Mouse (Mus musculus) embryonic facial prominence, embryonic 14.5 days (tissue): Measurements from ENCODE around the gene Rnase1. TPM values are rescaled to one million over a fixed set of nuclear protein-coding genes. Genes with fewer than 3 reads are reported as not detected.
"Not testable (repeated sequence)": the region's sequence is repeated elsewhere in the genome, so short reads cannot be mapped to it uniquely, and the experiment has no call there.

Experiments used
- ATAC-seq: fragments of 200-750 bp; cut with Nextera tagmentation; 2 replicates; pipeline ENCODE4 v1.8.0; 2017; ENCODE audit warnings: low read depth, moderate number of reproducible peaks, moderate TSS enrichment
- DNase-seq: peaks from one replicate; pipeline ENCODE4 v3.0.0-alpha.2; 2015; ENCODE audit warnings: low spot score
- H3K27ac ChIP-seq: fragments of 300-500 bp; sonication (generic); replicated peaks from 2 replicates; pipeline ENCODE4 v1.5.1; 2014; ENCODE audit warnings: low read depth, mild to moderate bottlenecking, low read length, moderate library complexity
- H3K27me3 ChIP-seq: fragments of 300-500 bp; sonication (generic); replicated peaks from 2 replicates; pipeline ENCODE4 v1.6.1; 2014; ENCODE audit warnings: low read length; ENCODE audit not compliant: control insufficient read depth, insufficient read depth
- H3K36me3 ChIP-seq: fragments of 300-500 bp; sonication (generic); 2 replicates; pipeline ENCODE4 v1.6.1; 2014; ENCODE audit warnings: low read length, mixed read lengths; ENCODE audit not compliant: control insufficient read depth, insufficient read depth
- H3K4me1 ChIP-seq: fragments of 300-500 bp; sonication (generic); 2 replicates; pipeline ENCODE4 v1.6.1; 2014; ENCODE audit warnings: antibody characterized with exemption, low read length; ENCODE audit not compliant: control insufficient read depth, insufficient read depth
- H3K4me2 ChIP-seq: fragments of 300-500 bp; sonication (generic); 2 replicates; pipeline ENCODE4 v1.6.1; 2014; ENCODE audit warnings: low read depth, mild to moderate bottlenecking, low read length, moderate library complexity, mixed read lengths
- H3K4me3 ChIP-seq: fragments of 300-500 bp; sonication (generic); 2 replicates; pipeline ENCODE4 v1.5.1; 2014; ENCODE audit warnings: low read depth, mild to moderate bottlenecking, low read length
- H3K9ac ChIP-seq: fragments of 300-500 bp; sonication (generic); 2 replicates; pipeline ENCODE4 v1.6.1; 2014; ENCODE audit warnings: low read depth, mild to moderate bottlenecking, low read length, moderate library complexity, mixed read lengths
- H3K9me3 ChIP-seq: fragments of 300-500 bp; sonication (generic); 2 replicates; pipeline ENCODE4 v1.6.1; 2016; ENCODE audit warnings: low read length; ENCODE audit not compliant: control insufficient read depth
- WGBS: fragments of 180-500 bp; shearing (Covaris S2); extraction: QIAGEN DNeasy Blood & Tissue Kit; methylation state at CpG from one replicate; pipeline ENCODE4 v1.1.7; 2014; 5-methylcytosine and 5-hydroxymethylcytosine counted together
- polyA plus RNA-seq: library from polyadenylated mRNA; unstranded; fragments of >200 nt; fragmentation: Nextera tagmentation; extraction: Ambion mirVana; gene quantifications from 2 replicates; pipeline ENCODE4 v1.2.1, GENCODE M21; 2014

Rnase1 gene
- polyA plus RNA-seq, 1 experiment from 2014 or later = 1.1 TPM

GRCm38 (mm10) chr14:51161976-51162375 is 15.4 kb upstream of the Rnase1 start, which contains the start of gene Rnase2b:
Rnase2b (plus strand) TSS chr14:51162260.
- not testable (repeated sequence) for H3K27me3 ChIP-seq, H3K9me3 ChIP-seq, H3K4me3 ChIP-seq, ATAC-seq, H3K4me2 ChIP-seq, DNase-seq, H3K36me3 ChIP-seq, H3K27ac ChIP-seq, H3K4me1 ChIP-seq, H3K9ac ChIP-seq
- 96% methylated on average over 3 of the region's 3 CpGs for WGBS

GRCm38 (mm10) chr14:51157072-51157471 is 10.5 kb upstream of the Rnase1 start:
- Histone ChIP-seq H3K4me1 (no peaks in the 10 kb centered on the region), H3K4me3 (no peak overlapping the region), H3K36me3 (no peaks in the 10 kb centered on the region), H3K4me2 (no peak overlapping the region), H3K9me3 (no peaks in the 10 kb centered on the region), H3K27me3 (no peaks in the 10 kb centered on the region), H3K27ac (no peak overlapping the region), H3K9ac (no peak overlapping the region)
- no peak for DNase-seq
- no peak for ATAC-seq
- WGBS = 100% methylated on average over 1 of the region's 1 CpGs

GRCm38 (mm10) chr14:51156736-51157068 is 10.1 kb upstream of the Rnase1 start:
- no peak for ATAC-seq
- H3K4me3 ChIP-seq = no peak overlapping the region
- no peaks in the 10 kb centered on the region for H3K27me3 ChIP-seq
- H3K9me3 ChIP-seq = no peaks in the 10 kb centered on the region
- no peaks in the 10 kb centered on the region for H3K4me1 ChIP-seq
- no peak overlapping the region for H3K27ac ChIP-seq
- H3K36me3 ChIP-seq = no peaks in the 10 kb centered on the region
- WGBS = 79% methylated on average over 4 of the region's 4 CpGs
- H3K9ac ChIP-seq = no peak overlapping the region
- no peak overlapping the region for H3K4me2 ChIP-seq
- DNase-seq = no peak

GRCm38 (mm10) chr14:51156056-51156735 is 9.6 kb upstream of the Rnase1 start:
- no peaks in the 10 kb centered on the region for H3K27me3 ChIP-seq
- H3K4me3 ChIP-seq = no peak overlapping the region
- no peaks in the 10 kb centered on the region for H3K9me3 ChIP-seq
- no peaks in the 10 kb centered on the region for H3K4me1 ChIP-seq
- H3K9ac ChIP-seq = no peak overlapping the region
- H3K27ac ChIP-seq = no peak overlapping the region
- 92% methylated on average over 5 of the region's 5 CpGs for whole genome bisulfite sequencing
- no peak for ATAC-seq
- no peak for DNase-seq
- no peak overlapping the region for H3K4me2 ChIP-seq
- no peaks in the 10 kb centered on the region for H3K36me3 ChIP-seq

- WGBS = 74% methylated on average over 5 of the region's 5 CpGs
- ATAC-seq (no peak), DNase-seq (no peak)
- H3K36me3 ChIP-seq = no peaks in the 10 kb centered on the region
- H3K4me2 ChIP-seq = no peak overlapping the region
- H3K4me1 ChIP-seq = no peaks in the 10 kb centered on the region
- no peak overlapping the region for H3K9ac ChIP-seq
- H3K27ac ChIP-seq = no peak overlapping the region
- H3K9me3 ChIP-seq = no peaks in the 10 kb centered on the region
- H3K4me3 ChIP-seq = no peak overlapping the region
- no peaks in the 10 kb centered on the region for H3K27me3 ChIP-seq
These were observed 5.8 kb upstream of the Rnase1 start for GRCm38 (mm10) chr14:51152249-51152870.

- DNase-seq (no peak), ATAC-seq (no peak)
- 91% methylated on average over 3 of the region's 3 CpGs for WGBS
- H3K27me3 ChIP-seq = no peaks in the 10 kb centered on the region
- no peak overlapping the region for H3K4me3 ChIP-seq
- H3K9ac ChIP-seq = no peak overlapping the region
- no peaks in the 10 kb centered on the region for H3K9me3 ChIP-seq
- H3K4me2 ChIP-seq = no peak overlapping the region
- H3K27ac ChIP-seq = no peak overlapping the region
- no peaks in the 10 kb centered on the region for H3K36me3 ChIP-seq
- H3K4me1 ChIP-seq = no peaks in the 10 kb centered on the region
These were observed 3.7 kb upstream of the Rnase1 start for GRCm38 (mm10) chr14:51150206-51150831.

GRCm38 (mm10) chr14:51149164-51149563 is 2.6 kb upstream of the Rnase1 start:
- H3K9ac ChIP-seq = no peak overlapping the region
- no peak for ATAC-seq

GRCm38 (mm10) chr14:51148006-51148405 is 1.4 kb upstream of the Rnase1 start:
- H3K4me3 ChIP-seq = no peak overlapping the region
- no peaks in the 10 kb centered on the region for H3K36me3 ChIP-seq
- H3K27me3 ChIP-seq = no peaks in the 10 kb centered on the region
- no peak overlapping the region for H3K4me2 ChIP-seq
- no peaks in the 10 kb centered on the region for H3K4me1 ChIP-seq
- no peak overlapping the region for H3K27ac ChIP-seq
- WGBS = 67% methylated on average over 3 of the region's 3 CpGs
- H3K9ac ChIP-seq = no peak overlapping the region
- no peaks in the 10 kb centered on the region for H3K9me3 ChIP-seq
- ATAC-seq (no peak), DNase-seq (no peak)

More at GRCm38 (mm10) chr14:51149164-51149563, 2.6 kb upstream of the Rnase1 start:
- Histone ChIP-seq H3K36me3 (no peaks in the 10 kb centered on the region), H3K9me3 (no peaks in the 10 kb centered on the region), H3K4me1 (no peaks in the 10 kb centered on the region), H3K27me3 (no peaks in the 10 kb centered on the region), H3K4me3 (no peak overlapping the region), H3K4me2 (no peak overlapping the region), H3K27ac (no peak overlapping the region)
- WGBS = 49% methylated on average over 5 of the region's 5 CpGs
- no peak for DNase-seq
